In the genomic region with DNA sequence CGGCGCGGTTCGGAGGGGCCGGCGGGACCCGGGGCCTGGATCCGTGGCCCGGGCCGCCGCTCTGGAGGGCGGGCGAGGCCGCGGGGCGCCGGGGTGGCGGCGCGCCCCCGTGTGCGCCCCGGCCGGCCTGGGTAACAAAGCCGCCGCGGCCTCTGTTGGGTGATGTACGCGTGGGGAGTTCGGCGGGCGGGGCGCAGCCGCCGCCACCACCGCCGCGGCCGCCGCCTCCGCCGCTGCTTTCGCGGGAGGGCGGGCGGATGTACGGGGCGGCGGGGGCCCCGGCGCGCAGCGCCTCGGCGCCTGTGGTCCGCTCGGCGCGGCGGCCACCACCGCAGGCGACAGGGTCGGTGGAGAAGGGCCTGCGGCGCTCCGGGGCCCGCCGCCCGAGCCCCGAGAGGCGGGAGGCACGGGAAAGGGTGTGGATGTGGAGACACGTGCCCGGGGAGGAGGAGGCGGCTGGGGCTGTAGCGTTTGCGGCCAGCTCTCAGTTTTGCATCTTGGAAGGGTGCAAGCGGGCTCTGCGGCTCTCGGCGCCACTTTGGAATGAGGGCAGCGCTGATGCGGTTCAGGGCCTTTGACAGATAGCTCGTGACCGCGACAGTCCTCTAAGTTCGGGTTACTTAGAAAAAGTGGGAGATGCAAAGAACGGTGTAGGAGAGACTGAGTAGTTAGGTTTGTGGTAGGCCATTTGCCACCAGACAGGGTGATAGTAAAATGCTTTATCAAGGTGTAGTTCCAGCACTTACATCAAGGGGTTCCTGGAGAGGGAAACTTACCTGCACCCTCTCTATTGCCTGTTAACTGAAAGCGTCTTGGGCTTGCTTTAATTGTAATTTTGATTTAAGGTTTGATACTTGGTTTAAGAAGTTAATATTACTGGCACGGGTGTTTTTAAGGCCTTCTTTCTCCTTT, we compare ENCODE assay signal across 8 mouse cellular contexts. TPM values are rescaled to one million over a fixed set of nuclear protein-coding genes. Genes with fewer than 3 reads are reported as not detected.
DNase-seq lines count a peak whose midpoint lies in the region; ATAC-seq lines count a peak whose summit lies in the region.

No protein-coding gene starts in this region.

- ATAC-seq in hindbrain, embryonic 13.5 days (ENCODE audit: low FRiP score), result peak; percentile 73

- H3K4me2 ChIP-seq in hindbrain, embryonic 13.5 days, result peak overlapping the region; percentile 87

- intact Hi-C loops in left cerebral cortex, postnatal 14 days (cut with DNase I), result no loop called here

- H3K9ac ChIP-seq in hindbrain, embryonic 13.5 days, result peak overlapping the region; percentile 97

- DNase-seq in ZHBTc4 (ENCODE audit: low read depth, low spot score), result peak; percentile 81
- peak; percentile 53 to 67 for DNase-seq in cerebellum, postnatal 14 days
- peak; percentile 22 to 26 for DNase-seq in frontal cortex, postnatal 25 days (ENCODE audit: low spot score in 2 of 2)
- peak; percentile 45 to 46 for DNase-seq in left cerebral cortex, postnatal 14 days (ENCODE audit: low spot score in 2 of 2)
- peak; percentile 51 to 68 for DNase-seq in right cerebral cortex, postnatal 10 days (ENCODE audit: low spot score in 2 of 2)
- DNase-seq in urinary bladder, postnatal 36 days (ENCODE audit: low spot score in 2 of 2), result peak; percentile 23 to 51

- H3K9me3 ChIP-seq in hindbrain, embryonic 13.5 days, result no peaks in the 10 kb centered on the region
- H3K9me3 ChIP-seq in megakaryocyte, embryonic 14.5 days, result no peaks in the 10 kb centered on the region

- peaks cover 28% of the 10 kb centered on the region for H3K4me1 ChIP-seq in hindbrain, embryonic 13.5 days (replicated peaks)
- peaks cover 39% of the 10 kb centered on the region for H3K4me1 ChIP-seq in megakaryocyte, embryonic 14.5 days

- no peaks in the 10 kb centered on the region for H3K27me3 ChIP-seq in hindbrain, embryonic 13.5 days
- H3K27me3 ChIP-seq in megakaryocyte, embryonic 14.5 days (replicated peaks), result no peaks in the 10 kb centered on the region

- peaks cover 37% of the 10 kb centered on the region for H3K36me3 ChIP-seq in hindbrain, embryonic 13.5 days
- peaks cover 46% of the 10 kb centered on the region for H3K36me3 ChIP-seq in megakaryocyte, embryonic 14.5 days (replicated peaks; ENCODE audit: low read length)

- 1% methylated on average over 56 of the region's 90 CpGs for WGBS in hindbrain, embryonic 13.5 days

- H3K4me3 ChIP-seq in hindbrain, embryonic 13.5 days, result peak overlapping the region; percentile 97
- H3K4me3 ChIP-seq in megakaryocyte, embryonic 14.5 days (replicated peaks), result peak overlapping the region; percentile 93

- peak overlapping the region; percentile 100 for H3K27ac ChIP-seq in hindbrain, embryonic 13.5 days

RNA-seq across cellular contexts. Expression of a gene that starts 0.8 kb away (rescaled TPM):
- polyA plus RNA-seq in hindbrain, embryonic 13.5 days (2015; fragmentation: Nextera tagmentation; extraction: Ambion mirVana), result 384 and 399 TPM in 2 replicates
- 100 to 1,000 TPM; 208 to 225 TPM for total RNA-seq in left cerebral cortex, postnatal 14 days (2021)
- polyA plus RNA-seq in megakaryocyte, embryonic 14.5 days (2012; ENCODE audit: insufficient read depth, low replicate concordance), result 0.56 and 3.4 TPM in 2 replicates

RNA-seq across cellular contexts. Expression of a gene that starts 30.3 kb away (rescaled TPM):
- 174 and 180 TPM in 2 replicates for polyA plus RNA-seq in hindbrain, embryonic 13.5 days (2015; fragmentation: Nextera tagmentation; extraction: Ambion mirVana)
- total RNA-seq in left cerebral cortex, postnatal 14 days (2021), result 100 to 1,000 TPM in 1 of 2 experiments, 10 to 100 TPM in 1; 95.1 to 107 TPM
- 0.98 TPM in 1 of 2 replicates, not detected in the other for polyA plus RNA-seq in megakaryocyte, embryonic 14.5 days (2012; ENCODE audit: insufficient read depth, low replicate concordance)

RNA-seq across cellular contexts. Expression of a gene that starts 51.4 kb away (rescaled TPM):
- polyA plus RNA-seq in hindbrain, embryonic 13.5 days (2015; fragmentation: Nextera tagmentation; extraction: Ambion mirVana), result 53.7 and 58.9 TPM in 2 replicates
- 10 to 100 TPM; 17.8 to 18.9 TPM for total RNA-seq in left cerebral cortex, postnatal 14 days (2021)
- 4.4 and 4.8 TPM in 2 replicates for polyA plus RNA-seq in megakaryocyte, embryonic 14.5 days (2012; ENCODE audit: insufficient read depth, low replicate concordance)

RNA-seq across cellular contexts. Expression of a gene that starts 51.7 kb away (rescaled TPM):
- 52.9 and 53.6 TPM in 2 replicates for polyA plus RNA-seq in hindbrain, embryonic 13.5 days (2015; fragmentation: Nextera tagmentation; extraction: Ambion mirVana)
- 10 to 100 TPM; 22.4 to 25.1 TPM for total RNA-seq in left cerebral cortex, postnatal 14 days (2021)
- 1.5 and 17.3 TPM in 2 replicates for polyA plus RNA-seq in megakaryocyte, embryonic 14.5 days (2012; ENCODE audit: insufficient read depth, low replicate concordance)

Comparison
In these comparisons a context has a peak if more than half of its experiments do, and no peak if none do; other contexts are left out.
1. Peak in every context shown above with its lines: DNase-seq, ATAC-seq, H3K4me3 ChIP-seq and H3K27ac ChIP-seq.
2. DNase-seq: peak in every context shown above with its lines; median percentile 81 in ZHBTc4; 60 in cerebellum, postnatal 14 days; 60 in right cerebral cortex, postnatal 10 days; 46 in left cerebral cortex, postnatal 14 days; 37 in urinary bladder, postnatal 36 days; 24 in frontal cortex, postnatal 25 days.
3. RNA of a gene that starts 0.8 kb away (polyA plus RNA-seq): 384 to 399 TPM in hindbrain, embryonic 13.5 days; 0.56 to 3.4 TPM in megakaryocyte, embryonic 14.5 days; every median in the first group is over 10 times any median in the second.
4. RNA of a gene that starts 30.3 kb away (polyA plus RNA-seq): 174 to 180 TPM in hindbrain, embryonic 13.5 days; 0.98 TPM in megakaryocyte, embryonic 14.5 days; every median in the first group is over 10 times any median in the second.